Mouse (Mus musculus) retina, postnatal 7 days (tissue): ENCODE data around the gene Jam2.

Experiments
- DNase-seq: peaks from one replicate; pipeline ENCODE4 v3.0.0-alpha.2; 2012; ENCODE audit warnings: low read depth, low spot score

Gene Jam2

DNA sequence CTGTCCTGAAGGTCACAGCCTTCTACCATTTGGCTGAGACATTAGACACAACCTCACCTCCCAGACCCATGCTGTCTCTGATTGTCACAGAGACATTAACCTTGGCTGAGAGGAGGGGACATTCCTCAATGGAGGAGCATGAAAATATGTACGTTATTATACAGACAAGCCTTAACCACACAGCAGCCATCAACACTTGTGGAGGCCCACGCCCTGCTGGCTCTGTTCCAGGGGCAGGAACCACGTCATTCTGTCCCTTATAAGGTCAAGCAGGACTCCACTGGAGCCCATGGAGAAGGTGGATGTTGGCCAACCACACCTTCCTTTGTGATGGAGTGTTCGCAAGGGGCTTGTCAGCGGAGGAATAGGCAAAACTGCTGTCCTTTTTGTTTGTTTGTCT is 5.8 kb downstream of the Jam2 start:
- no peak for DNase-seq

GRCm38 (mm10) chr16:84783279-84783678 is 9.4 kb downstream of the Jam2 start:
- no peak for DNase-seq

DNA sequence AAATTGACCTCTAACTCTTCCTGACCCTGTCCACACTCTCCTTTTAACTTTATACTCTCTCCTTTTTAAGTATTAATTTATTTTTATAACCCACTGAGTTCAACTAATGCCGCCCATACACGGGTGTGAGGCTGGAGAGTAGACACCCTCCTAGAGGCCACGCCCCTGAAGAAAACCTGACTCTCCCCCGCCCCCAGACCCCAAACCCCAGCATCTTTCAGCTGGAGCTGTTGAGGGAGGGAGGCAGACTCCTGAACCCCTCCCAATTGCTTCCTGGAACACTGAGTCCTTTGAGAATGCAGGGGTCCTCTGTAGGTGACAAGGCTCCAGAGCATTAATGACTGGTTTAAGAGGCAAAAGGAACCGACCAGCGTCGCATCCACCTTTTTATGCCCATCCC is 11.0 kb downstream of the Jam2 start:
- no peak for DNase-seq

DNA sequence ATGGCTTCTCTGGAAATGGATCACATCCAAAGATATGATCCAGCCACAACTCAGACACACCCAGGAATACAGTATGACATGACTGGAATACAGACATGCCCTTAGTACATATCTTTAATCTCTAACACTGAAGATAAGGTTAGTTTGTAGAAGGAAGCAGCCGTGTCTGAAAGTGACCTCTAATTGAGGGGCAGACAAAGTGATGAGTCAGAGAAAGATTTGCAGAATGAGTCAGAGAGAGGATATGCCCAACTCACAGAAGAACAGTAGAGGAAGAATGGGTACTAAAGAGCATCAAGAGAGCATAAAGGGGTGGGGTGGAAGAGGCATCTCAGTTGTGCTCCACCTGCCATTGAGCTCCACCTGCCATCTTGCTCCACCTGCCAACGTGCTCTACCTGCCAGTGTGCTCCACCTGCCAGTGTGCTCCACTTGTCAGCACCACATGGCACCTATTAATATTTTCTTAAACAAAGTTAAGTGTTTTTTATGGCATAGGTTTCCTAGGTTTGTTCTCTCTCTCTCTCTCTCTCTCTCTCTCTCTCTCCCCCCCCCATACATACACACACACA is 16.8 kb downstream of the Jam2 start:
- DNase-seq, result no peak

GRCm38 (mm10) chr16:84793401-84793800 is 19.5 kb downstream of the Jam2 start:
- DNase-seq, result no peak

- DNase-seq, result no peak
Measured at GRCm38 (mm10) chr16:84795337-84795736, 21.4 kb downstream of the Jam2 start.

GRCm38 (mm10) chr16:84796678-84797077 is 22.8 kb downstream of the Jam2 start:
- no peak for DNase-seq

DNA sequence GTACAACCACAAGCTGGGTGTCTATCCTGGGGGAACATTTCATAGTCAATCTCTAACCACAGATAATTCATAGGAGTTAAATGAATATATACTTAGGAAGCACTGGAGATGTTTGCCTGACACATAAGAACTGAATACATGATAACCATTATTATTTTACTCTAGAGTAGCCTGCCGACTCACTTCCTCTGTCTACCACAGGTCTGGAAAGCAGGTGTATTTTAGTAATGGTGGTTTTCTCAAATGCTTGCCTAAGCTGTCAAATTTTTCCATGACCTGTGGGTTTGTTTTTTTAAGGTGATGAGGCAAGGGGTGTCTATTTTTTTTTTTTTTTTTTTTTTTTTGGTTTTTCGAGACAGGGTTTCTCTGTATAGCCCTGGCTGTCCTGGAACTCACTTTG is 26.1 kb downstream of the Jam2 start:
- DNase-seq, result no peak

DNA sequence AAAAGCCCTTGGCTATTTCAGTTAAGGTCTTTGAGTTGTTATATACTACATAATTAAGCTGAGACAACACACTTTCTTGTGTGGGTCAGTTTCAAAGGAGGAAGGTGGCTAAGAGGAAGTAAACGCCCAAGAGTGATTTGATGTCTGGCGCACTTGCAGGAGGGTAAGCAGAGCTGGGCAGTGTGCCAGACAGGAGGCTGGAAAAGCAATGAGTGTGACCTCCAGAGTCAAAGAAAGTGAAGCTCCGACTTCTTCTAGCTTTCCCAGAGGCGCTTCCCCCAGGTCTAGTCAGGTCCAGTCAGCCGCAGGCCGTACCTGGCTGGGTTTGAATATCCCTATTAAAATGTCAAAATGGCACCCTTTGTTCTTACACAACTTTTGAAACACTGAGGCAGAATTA is 28.3 kb downstream of the Jam2 start:
- no peak for DNase-seq

GRCm38 (mm10) chr16:84804866-84805265 is 30.9 kb downstream of the Jam2 start:
- DNase-seq, result no peak

DNA sequence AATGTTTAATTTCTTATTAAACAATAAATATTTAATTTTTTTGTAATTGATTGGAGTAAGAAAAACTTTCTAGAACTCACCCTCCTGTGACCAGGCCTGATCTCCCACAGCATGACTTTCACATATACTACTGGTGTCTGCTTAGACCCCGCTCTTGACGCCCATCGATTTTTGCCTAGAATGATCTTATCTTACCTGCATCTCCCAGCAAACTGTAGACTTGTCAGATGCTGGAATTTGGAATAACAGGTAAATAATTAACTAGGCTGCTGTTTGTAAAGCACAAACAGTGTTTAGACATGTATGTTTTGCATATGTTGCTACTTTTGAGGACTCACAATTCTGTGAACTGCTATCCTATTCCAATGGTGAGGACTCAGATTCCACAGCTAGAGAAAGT is 32.3 kb downstream of the Jam2 start:
- no peak for DNase-seq

DNA sequence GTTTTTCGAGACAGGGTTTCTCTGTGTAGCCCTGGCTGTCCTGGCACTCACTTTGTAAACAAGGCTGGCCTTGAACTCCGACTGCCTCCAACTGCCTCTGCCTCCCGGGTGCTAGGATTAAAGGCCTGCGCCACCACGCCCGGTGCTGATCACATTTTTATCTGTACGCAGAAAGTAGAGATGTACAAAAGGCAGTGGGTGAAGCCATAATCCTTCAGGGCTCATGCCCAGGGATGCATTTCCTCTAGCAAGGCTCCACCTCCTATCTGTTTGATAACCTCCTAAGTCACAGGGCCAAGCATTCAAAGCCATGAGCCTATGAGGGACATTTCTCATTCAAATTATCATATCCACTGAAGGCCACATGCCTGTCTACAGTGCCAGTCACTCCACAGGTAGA is 34.0 kb downstream of the Jam2 start:
- no peak for DNase-seq

GRCm38 (mm10) chr16:84810254-84810653 is 36.3 kb downstream of the Jam2 start:
- no peak for DNase-seq

GRCm38 (mm10) chr16:84813852-84814251 is 39.9 kb downstream of the Jam2 start:
- no peak for DNase-seq

- no peak for DNase-seq
Measured at GRCm38 (mm10) chr16:84814511-84814910, 40.6 kb downstream of the Jam2 start.

- peak; percentile 17 for DNase-seq
Measured at GRCm38 (mm10) chr16:84817423-84817822, 43.5 kb downstream of the Jam2 start.

GRCm38 (mm10) chr16:84825009-84825408 is 51.1 kb downstream of the Jam2 start:
- no peak for DNase-seq

DNA sequence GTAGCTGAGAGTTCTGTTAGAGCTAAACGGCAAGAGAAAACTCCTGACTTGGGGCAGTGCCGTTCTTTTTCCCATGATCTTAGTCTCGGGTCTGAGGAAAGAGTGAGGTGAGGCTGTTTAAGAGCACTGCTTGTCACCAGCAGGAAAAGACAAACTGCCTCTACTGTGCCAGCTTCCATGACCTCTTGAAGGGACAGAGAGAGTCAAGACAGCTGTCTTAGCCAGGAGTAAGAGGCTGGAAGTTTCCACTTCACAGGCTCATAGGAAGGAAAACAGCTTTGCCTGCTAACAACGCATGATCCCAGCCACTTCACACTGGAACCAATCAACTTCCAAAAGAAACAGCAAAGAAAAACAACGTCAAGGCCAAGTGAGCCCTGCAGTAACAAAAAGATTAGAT is 57.8 kb downstream of the Jam2 start:
- no peak for DNase-seq

DNA sequence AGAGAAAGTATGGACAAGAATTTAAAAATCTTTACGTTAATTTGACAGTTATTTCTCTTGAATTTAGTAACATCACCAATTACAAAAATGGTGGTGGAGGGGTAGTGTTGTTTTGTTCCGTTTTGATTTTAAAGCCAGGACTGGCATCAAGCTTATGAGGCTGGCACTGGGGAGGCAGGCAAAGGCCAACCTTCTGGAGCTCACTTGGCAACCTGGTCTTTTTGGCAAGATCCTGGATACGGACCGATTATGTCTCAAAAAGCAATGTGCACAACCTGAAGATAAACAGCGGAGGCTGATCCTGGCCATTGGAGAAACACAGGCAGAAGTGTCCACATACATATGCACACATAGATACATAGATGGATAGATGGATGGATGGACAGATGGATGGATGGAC is 58.8 kb downstream of the Jam2 start:
- no peak for DNase-seq

DNA sequence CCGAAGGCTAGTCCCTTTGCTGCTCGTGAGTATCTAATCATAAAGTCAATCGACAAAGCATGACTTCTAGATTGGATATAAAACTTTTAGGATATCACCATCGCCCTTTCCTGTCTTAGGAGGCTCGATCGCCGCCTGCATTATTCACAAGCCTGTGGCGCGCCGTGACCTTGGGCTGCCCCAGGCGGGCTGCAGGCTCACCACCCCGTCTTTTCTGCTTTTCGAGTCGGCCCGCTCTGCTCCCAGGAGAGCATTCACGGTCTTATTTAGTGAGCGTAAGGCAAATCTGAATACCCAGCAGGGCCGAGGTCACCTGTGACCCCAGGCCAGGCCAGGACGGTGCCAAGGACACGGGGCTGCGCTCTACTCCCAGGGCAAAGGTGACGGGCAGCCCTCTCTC is 60.4 kb downstream of the Jam2 start:
- no peak for DNase-seq

DNA sequence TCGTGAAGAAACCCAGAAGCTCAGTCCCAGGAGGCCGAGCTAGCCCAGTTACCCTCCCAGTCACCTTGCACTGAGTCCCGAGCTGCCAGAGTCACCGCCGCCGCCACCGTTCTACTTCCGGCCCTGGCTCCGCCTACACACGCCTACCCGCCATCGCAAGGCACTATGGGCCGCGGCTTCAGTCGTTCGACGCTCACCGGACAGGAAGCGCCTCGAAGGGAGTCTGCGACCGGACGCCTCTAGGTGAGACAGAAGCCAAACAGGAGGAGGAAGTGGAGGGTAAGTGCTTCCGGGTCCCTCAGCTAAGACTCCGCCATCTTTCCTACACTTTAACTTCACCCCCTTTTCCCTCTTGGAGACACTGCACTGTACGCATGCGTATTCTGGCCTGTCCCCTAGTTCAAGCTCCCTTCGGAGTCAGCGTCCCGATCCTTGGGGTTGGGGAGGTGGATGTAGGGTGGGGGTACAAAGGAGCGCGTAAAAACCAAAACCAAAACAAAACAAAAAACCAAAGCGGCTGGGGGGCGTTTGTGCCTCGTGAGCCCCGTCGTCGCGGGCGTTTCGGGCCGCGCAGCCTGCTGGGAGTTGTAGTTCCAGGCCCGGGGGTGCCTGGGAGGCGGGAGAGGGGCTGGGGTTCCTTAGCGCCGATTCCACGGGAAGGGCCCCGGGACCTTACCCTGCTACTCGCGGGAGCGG is 61.0 kb downstream of the Jam2 start, which contains the start of gene Gabpa:
TSS of gene Gabpa (plus strand) at position 181 of the 696 bp plus-strand sequence.
- peak; percentile 93 for DNase-seq

DNA sequence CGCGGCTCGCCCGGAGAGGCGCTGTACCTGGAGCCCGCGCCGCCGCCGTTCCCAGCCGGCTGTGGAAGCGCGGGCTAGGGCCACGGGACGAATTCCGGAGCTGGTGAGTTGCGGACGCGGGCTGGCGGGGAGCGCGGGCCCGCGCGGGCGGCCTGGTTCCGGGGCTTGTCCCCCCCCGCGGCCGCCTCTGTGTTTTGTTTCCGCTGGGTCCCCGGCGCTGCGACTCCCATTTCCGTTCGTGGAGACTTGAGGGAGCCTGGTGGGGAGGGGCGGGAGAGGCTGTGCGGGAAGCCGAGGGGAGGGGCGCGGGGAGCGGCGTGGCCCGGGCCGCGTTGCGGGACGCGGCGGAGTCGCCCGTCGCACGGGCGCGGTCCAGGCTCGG is 61.5 kb downstream of the Jam2 start, which contains the start of gene Atp5j:
TSS of gene Atp5j (minus strand) at position 185 of the 382 bp plus-strand sequence.
- peak; percentile 64 for DNase-seq
